Mouse (Mus musculus) forebrain, embryonic 11.5 days (tissue): ENCODE results near the gene Atf6b. TPM values are rescaled to one million over a fixed set of nuclear protein-coding genes. Genes with fewer than 3 reads are reported as not detected.

Source experiments
- ATAC-seq: fragments of 200-750 bp; cut with Nextera tagmentation; replicated peaks from 2 replicates; pipeline ENCODE4 v1.8.0; 2017; ENCODE audit warnings: moderate TSS enrichment; ENCODE audit not compliant: low FRiP score
- DNase-seq: peaks from one replicate; pipeline ENCODE4 v3.0.0-alpha.2; 2017; ENCODE audit warnings: low spot score
- H3K27ac ChIP-seq: fragments of 300-500 bp; sonication (generic); 2 replicates; pipeline ENCODE4 v1.5.1; 2014; ENCODE audit warnings: low read depth, low read length
- H3K27me3 ChIP-seq: fragments of 300-500 bp; sonication (generic); 2 replicates; pipeline ENCODE4 v1.6.1; 2014; ENCODE audit warnings: mild to moderate bottlenecking, low read length, mixed read lengths; ENCODE audit not compliant: control insufficient read depth, insufficient read depth
- H3K36me3 ChIP-seq: fragments of 300-500 bp; sonication (generic); 2 replicates; pipeline ENCODE4 v1.6.1; 2014; ENCODE audit warnings: mild to moderate bottlenecking, low read length, moderate library complexity, mixed read lengths; ENCODE audit not compliant: control insufficient read depth, insufficient read depth
- H3K4me1 ChIP-seq: fragments of 300-500 bp; sonication (generic); replicated peaks from 2 replicates; pipeline ENCODE4 v1.6.1; 2014; ENCODE audit warnings: low read length, mixed read lengths; ENCODE audit not compliant: control insufficient read depth, insufficient read depth
- H3K4me2 ChIP-seq: fragments of 300-500 bp; sonication (generic); 2 replicates; pipeline ENCODE4 v1.6.1; 2014; ENCODE audit warnings: low read depth, mild to moderate bottlenecking, low read length, moderate library complexity, mixed read lengths; ENCODE audit not compliant: severe bottlenecking
- H3K4me3 ChIP-seq: fragments of 300-500 bp; sonication (generic); 2 replicates; pipeline ENCODE4 v1.5.1; 2014; ENCODE audit warnings: low read depth, low read length
- H3K9ac ChIP-seq: fragments of 300-500 bp; sonication (generic); 2 replicates; pipeline ENCODE4 v1.6.1; 2014; ENCODE audit warnings: low read length
- H3K9me3 ChIP-seq: fragments of 300-500 bp; sonication (generic); 2 replicates; pipeline ENCODE4 v1.6.1; 2016; ENCODE audit warnings: low read length, mixed read lengths; ENCODE audit not compliant: control insufficient read depth
- WGBS: fragments of 180-500 bp; shearing (Covaris S2); extraction: QIAGEN DNeasy Blood & Tissue Kit; methylation state at CpG from one replicate; pipeline ENCODE4 v1.1.7; 2014; 5-methylcytosine and 5-hydroxymethylcytosine counted together
- polyA plus RNA-seq: library from polyadenylated mRNA; unstranded; fragments of >200 nt; fragmentation: Nextera tagmentation; extraction: Ambion mirVana; gene quantifications from 2 replicates; pipeline ENCODE4 v1.2.1, GENCODE M21; 2014

The Atf6b gene
- polyA plus RNA-seq, 1 experiment from 2014 or later = 79.5 TPM

DNA sequence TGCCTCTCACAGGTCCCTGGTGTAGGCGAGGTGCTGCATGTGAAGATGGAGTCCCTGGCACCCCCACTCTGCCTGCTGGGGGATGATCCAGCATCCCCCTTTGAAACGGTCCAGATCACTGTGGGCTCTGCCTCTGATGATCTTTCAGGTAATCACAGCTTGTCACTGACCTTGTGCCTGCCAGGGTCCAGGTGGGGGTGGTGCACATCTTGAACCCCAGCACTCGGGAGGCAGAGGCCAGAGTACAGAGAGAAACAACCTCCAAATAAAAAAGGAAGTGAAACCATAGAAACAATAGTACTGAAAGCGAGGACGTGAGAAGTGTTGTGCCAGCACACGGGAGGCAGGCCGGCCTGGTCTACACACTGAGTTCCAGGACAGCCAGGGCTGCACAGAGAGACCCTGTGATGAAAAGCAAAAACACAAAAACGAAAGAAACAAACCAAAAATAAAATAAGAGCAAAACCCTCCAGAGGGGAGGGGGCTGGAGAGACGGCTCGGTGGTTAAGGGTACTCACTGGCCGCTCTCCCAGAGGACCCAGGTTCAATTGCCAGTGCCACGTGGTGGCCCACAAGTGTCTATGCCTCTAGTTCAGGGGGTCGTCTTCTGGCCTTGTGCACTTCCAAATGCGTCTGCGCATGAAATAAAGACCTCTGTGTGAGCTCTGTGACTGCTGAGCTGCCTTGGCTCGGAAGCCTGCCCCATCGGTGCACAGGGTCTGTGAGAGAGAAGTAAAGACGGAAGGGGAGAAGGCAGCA lies 2.3 kb downstream of the Atf6b start:
- H3K27ac ChIP-seq = no peak overlapping the region
- peaks cover 4% of the 10 kb centered on the region; the same call in 1 of the 2 replicates for H3K36me3 ChIP-seq
- H3K9ac ChIP-seq = no peak overlapping the region
- WGBS = 86% methylated on average over 18 of the region's 18 CpGs
- H3K4me2 ChIP-seq = no peak overlapping the region
- H3K4me1 ChIP-seq = peaks cover 11% of the 10 kb centered on the region
- no peak overlapping the region for H3K4me3 ChIP-seq
- DNase-seq = no peak
- H3K27me3 ChIP-seq = no peaks in the 10 kb centered on the region
- no peaks in the 10 kb centered on the region for H3K9me3 ChIP-seq
- ATAC-seq = no peak

DNA sequence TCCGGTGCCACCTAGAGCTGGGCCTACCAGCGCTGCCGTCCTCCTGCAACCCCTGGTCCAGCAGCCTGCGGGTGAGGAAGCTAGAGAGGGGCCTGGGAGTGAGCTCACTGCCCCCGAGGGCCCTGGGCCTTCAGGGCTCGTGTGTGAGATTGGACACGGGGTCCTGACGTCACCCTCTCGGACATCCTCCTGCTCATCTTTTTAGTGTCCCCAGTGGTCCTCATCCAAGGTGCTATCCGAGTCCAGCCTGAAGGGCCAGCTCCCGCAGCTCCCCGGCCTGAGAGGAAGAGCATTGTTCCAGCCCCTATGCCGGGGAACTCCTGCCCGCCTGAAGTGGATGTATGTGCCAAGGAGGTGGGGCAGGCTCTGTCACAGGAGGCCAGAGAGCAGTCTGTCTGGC lies 3.8 kb downstream of the Atf6b start:
- no peak overlapping the region for H3K9ac ChIP-seq
- peaks cover 4% of the 10 kb centered on the region; the same call in 1 of the 2 replicates for H3K36me3 ChIP-seq
- ATAC-seq (no peak), DNase-seq (peak; percentile 45)
- no peak overlapping the region for H3K4me3 ChIP-seq
- H3K4me2 ChIP-seq = no peak overlapping the region
- no peaks in the 10 kb centered on the region for H3K27me3 ChIP-seq
- peaks cover 9% of the 10 kb centered on the region for H3K4me1 ChIP-seq
- no peak overlapping the region for H3K27ac ChIP-seq
- no peaks in the 10 kb centered on the region for H3K9me3 ChIP-seq
- WGBS = 91% methylated on average over 14 of the region's 14 CpGs

DNA sequence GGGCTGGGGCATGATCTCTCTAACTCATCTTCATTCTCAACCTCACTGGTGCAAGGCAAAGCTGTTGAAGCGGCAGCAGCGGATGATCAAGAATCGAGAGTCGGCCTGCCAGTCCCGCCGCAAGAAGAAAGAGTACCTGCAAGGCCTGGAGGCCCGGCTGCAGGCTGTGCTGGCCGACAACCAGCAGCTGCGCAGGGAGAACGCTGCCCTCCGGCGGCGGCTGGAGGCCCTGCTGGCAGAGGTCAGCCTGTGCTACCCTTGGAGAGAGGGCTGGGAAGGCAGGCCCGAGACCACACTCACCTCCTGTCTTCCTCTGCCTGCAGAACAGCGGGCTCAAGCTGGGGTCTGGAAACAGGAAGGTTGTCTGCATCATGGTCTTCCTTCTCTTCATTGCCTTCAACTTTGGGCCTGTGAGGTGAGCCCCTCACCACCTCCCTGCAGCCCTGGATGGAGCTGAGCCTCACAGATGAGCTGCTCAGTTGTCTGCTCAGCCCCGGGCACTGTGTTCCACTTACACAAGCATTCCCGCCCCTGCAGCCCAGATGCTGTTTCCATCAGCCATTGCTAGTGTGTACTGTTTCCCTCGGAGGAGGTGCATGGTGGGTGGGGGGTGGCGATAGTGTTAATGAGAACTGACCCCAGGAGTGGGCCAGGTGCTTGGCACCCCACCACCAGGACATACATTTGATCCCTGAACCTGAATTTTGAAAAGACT lies 4.7 kb downstream of the Atf6b start:
- no peak for ATAC-seq

DNA sequence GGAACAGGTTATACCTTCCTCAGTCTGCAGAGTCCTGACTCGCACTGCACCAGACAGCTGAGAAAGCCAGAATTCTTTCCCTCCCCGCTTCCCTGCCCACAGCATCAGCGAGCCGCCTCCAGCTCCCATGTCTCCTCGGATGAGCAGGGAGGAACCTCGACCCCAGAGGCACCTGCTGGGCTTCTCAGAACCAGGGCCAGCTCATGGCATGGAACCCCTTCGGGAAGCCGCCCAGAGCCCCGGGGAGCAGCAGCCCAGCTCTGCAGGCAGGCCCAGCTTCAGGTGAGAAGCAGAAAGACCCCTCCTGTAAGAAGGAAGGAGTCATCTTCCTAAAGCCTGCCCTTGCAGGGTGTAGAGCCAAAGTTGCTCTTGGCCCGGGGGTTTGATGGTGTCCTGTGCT lies 5.6 kb downstream of the Atf6b start:
- 90% methylated on average over 10 of the region's 10 CpGs for WGBS
- DNase-seq (peak; percentile 52), ATAC-seq (no peak)
- no peaks in the 10 kb centered on the region for H3K9me3 ChIP-seq
- H3K4me3 ChIP-seq = no peak overlapping the region
- H3K27me3 ChIP-seq = no peaks in the 10 kb centered on the region
- H3K4me2 ChIP-seq = no peak overlapping the region
- no peak overlapping the region for H3K9ac ChIP-seq
- peaks cover 4% of the 10 kb centered on the region; the same call in 1 of the 2 replicates for H3K36me3 ChIP-seq
- H3K4me1 ChIP-seq = peaks cover 12% of the 10 kb centered on the region
- H3K27ac ChIP-seq = no peak overlapping the region

More for the DNA sequence above, 4.7 kb downstream of the Atf6b start:
- peaks cover 4% of the 10 kb centered on the region; the same call in 1 of the 2 replicates for H3K36me3 ChIP-seq
- no peak overlapping the region for H3K9ac ChIP-seq
- no peaks in the 10 kb centered on the region for H3K9me3 ChIP-seq
- no peak overlapping the region for H3K27ac ChIP-seq
- H3K4me2 ChIP-seq = no peak overlapping the region
- H3K4me3 ChIP-seq = no peak overlapping the region
- peaks cover 12% of the 10 kb centered on the region for H3K4me1 ChIP-seq
- DNase-seq = peak; percentile 71
- 50% methylated on average over 19 of the region's 19 CpGs for WGBS
- no peaks in the 10 kb centered on the region for H3K27me3 ChIP-seq

DNA sequence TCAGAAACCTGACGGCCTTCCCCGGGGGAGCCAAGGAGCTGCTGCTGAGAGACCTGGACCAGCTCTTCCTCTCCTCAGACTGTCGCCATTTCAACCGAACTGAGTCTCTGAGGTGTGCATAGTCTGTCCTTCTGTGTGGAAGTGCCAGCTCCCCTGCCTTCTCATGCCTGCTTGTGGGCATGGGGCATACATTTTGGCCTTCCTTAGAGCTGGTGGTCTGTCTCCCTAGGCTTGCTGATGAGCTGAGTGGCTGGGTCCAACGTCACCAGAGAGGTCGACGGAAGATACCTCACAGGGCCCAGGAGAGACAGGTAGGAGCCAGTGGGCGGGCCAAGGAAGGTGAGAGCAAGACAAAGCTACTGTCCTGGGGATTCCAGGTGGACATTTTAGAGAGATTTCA lies 6.0 kb downstream of the Atf6b start:
- no peaks in the 10 kb centered on the region for H3K27me3 ChIP-seq
- DNase-seq (no peak), ATAC-seq (no peak)
- no peaks in the 10 kb centered on the region for H3K9me3 ChIP-seq
- no peak overlapping the region for H3K4me2 ChIP-seq
- H3K4me3 ChIP-seq = no peak overlapping the region
- no peak overlapping the region for H3K27ac ChIP-seq
- H3K9ac ChIP-seq = no peak overlapping the region
- 89% methylated on average over 8 of the region's 8 CpGs for WGBS
- H3K36me3 ChIP-seq = peaks cover 4% of the 10 kb centered on the region; the same call in 1 of the 2 replicates
- peaks cover 8% of the 10 kb centered on the region for H3K4me1 ChIP-seq

DNA sequence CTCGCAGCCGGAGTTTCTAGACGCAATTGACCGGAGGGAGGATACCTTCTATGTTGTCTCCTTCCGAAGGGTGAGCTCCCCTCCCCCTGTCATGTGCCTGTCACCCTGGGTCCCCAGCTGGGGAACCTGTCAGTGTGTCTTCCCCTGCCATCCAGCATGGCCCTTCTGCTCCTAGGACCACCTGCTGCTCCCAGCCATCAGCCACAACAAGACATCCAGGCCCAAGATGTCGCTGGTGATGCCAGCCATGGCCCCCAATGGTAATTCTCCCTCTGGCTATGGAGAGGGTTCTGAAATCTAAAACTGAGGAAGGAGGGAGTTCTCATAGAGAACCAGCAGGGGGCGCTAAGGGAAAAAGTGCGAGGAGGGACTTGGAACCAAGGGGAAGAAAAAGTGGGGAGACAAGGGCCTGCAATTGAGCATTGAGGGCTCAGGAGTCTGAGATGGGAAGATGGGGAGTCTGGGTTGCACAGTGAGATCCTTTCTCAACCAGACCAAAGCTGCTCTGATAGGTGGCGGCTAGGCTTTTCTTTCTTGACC lies 6.9 kb downstream of the Atf6b start:
- peak; percentile 78 for DNase-seq
- Histone ChIP-seq H3K9me3 (no peaks in the 10 kb centered on the region), H3K4me1 (peaks cover 3% of the 10 kb centered on the region; the same call in 1 of the 2 replicates), H3K27me3 (no peaks in the 10 kb centered on the region), H3K9ac (no peak overlapping the region), H3K4me3 (no peak overlapping the region), H3K27ac (no peak overlapping the region), H3K36me3 (peaks cover 4% of the 10 kb centered on the region; the same call in 1 of the 2 replicates), H3K4me2 (no peak overlapping the region)
- no peak for ATAC-seq
- 62% methylated on average over 9 of the region's 9 CpGs for WGBS

DNA sequence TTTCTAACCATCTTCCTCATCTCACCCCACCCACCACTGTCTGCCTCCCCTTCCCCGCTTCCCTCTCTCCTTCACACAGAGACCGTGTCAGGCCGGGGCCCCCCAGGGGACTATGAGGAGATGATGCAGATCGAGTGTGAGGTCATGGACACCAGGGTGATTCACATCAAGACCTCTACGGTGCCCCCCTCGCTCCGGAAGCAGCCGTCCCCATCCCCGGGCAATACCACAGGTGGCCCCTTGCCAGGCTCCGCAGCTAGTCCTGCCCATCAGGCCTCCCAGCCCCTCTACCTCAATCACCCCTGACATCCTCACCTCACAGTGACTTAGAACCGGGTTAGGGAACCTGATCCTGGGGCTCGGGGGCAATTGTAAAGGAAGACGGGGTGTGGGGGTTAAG lies 7.4 kb downstream of the Atf6b start:
- peaks cover 3% of the 10 kb centered on the region; the same call in 1 of the 2 replicates for H3K4me1 ChIP-seq
- ATAC-seq (no peak), DNase-seq (no peak)
- peaks cover 4% of the 10 kb centered on the region; the same call in 1 of the 2 replicates for H3K36me3 ChIP-seq
- no peak overlapping the region for H3K4me2 ChIP-seq
- no peak overlapping the region for H3K4me3 ChIP-seq
- H3K27me3 ChIP-seq = no peaks in the 10 kb centered on the region
- H3K9ac ChIP-seq = no peak overlapping the region
- H3K27ac ChIP-seq = no peak overlapping the region
- WGBS = 95% methylated on average over 13 of the region's 13 CpGs
- H3K9me3 ChIP-seq = no peaks in the 10 kb centered on the region

DNA sequence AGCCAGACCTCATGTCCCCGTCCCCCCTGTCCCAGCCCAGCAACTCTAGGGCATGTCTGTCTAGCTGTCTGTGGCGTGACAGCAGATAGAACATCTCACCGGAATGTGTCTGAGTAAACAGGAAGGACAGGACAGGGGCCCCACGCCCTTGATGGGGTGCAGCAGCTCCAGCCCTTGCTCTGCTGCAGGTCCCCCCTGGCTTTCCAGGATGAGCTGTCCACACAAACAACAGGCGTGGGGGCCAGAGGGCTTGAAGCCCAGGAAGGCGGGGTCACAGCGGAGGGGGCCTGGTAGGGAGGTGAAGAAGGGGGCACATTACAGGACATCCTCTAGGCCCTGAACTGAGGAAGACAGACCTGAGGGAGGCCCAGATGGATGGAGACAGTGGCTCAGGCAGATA lies 8.2 kb downstream of the Atf6b start:
- Histone ChIP-seq H3K9ac (no peak overlapping the region), H3K9me3 (no peaks in the 10 kb centered on the region), H3K27me3 (no peaks in the 10 kb centered on the region), H3K4me1 (peaks cover 3% of the 10 kb centered on the region; the same call in 1 of the 2 replicates), H3K4me3 (no peak overlapping the region), H3K27ac (no peak overlapping the region), H3K4me2 (no peak overlapping the region), H3K36me3 (peaks cover 4% of the 10 kb centered on the region; the same call in 1 of the 2 replicates)
- ATAC-seq = no peak
- 86% methylated on average over 7 of the region's 7 CpGs for WGBS
- DNase-seq = no peak
